Mouse (Mus musculus): ENCODE data around the gene Pnpla2. TPM values are rescaled to one million over a fixed set of nuclear protein-coding genes. Genes with fewer than 3 reads are reported as not detected.

Gene Pnpla2
- polyA plus RNA-seq, 1 experiment from 2014 or later = 26.3 TPM

- H3K4me1 ChIP-seq (ENCODE audit: insufficient read depth) = peaks cover 11% of the 10 kb centered on the region
- no peak overlapping the region for H3K4me2 ChIP-seq
- 75% methylated on average over 5 of the region's 5 CpGs for WGBS
- H3K27ac ChIP-seq (ENCODE audit: low read depth) = no peak overlapping the region
- ATAC-seq (ENCODE audit: insufficient read depth) = no peak
- TF ChIP-seq CTCF (IDR thresholded peaks at IDR 0.05; ENCODE audit: low read depth) = no peak
- peaks cover 10% of the 10 kb centered on the region; the same call in 1 of the 2 replicates for H3K27me3 ChIP-seq (ENCODE audit: insufficient read depth, low read length)
- DNase-seq = no peak
- H3K4me3 ChIP-seq (ENCODE audit: low read depth, low read length) = no peak overlapping the region
- H3K9me3 ChIP-seq (ENCODE audit: low read depth, low read length) = no peaks in the 10 kb centered on the region
- peaks cover 17% of the 10 kb centered on the region for H3K36me3 ChIP-seq (ENCODE audit: insufficient read depth)
- no peak overlapping the region for H3K9ac ChIP-seq
Observed at GRCm38 (mm10) chr7:141484186-141485120, 29.5 kb downstream of the Pnpla2 start.

- Histone ChIP-seq H3K9me3 (ENCODE audit: low read depth, low read length) (no peaks in the 10 kb centered on the region), H3K4me1 (ENCODE audit: insufficient read depth) (peaks cover 11% of the 10 kb centered on the region), H3K4me3 (ENCODE audit: low read depth, low read length) (no peak overlapping the region), H3K36me3 (ENCODE audit: insufficient read depth) (peaks cover 20% of the 10 kb centered on the region), H3K27me3 (ENCODE audit: insufficient read depth, low read length) (peaks cover 10% of the 10 kb centered on the region; the same call in 1 of the 2 replicates), H3K9ac (no peak overlapping the region), H3K4me2 (no peak overlapping the region), H3K27ac (ENCODE audit: low read depth) (no peak overlapping the region)
- 51% methylated on average over 2 of the region's 2 CpGs for WGBS
- no peak for ATAC-seq (ENCODE audit: insufficient read depth)
- no peak for TF ChIP-seq CTCF (IDR thresholded peaks at IDR 0.05; ENCODE audit: low read depth)
- no peak for DNase-seq
Observed at GRCm38 (mm10) chr7:141485186-141485585, 30.2 kb downstream of the Pnpla2 start.

DNA sequence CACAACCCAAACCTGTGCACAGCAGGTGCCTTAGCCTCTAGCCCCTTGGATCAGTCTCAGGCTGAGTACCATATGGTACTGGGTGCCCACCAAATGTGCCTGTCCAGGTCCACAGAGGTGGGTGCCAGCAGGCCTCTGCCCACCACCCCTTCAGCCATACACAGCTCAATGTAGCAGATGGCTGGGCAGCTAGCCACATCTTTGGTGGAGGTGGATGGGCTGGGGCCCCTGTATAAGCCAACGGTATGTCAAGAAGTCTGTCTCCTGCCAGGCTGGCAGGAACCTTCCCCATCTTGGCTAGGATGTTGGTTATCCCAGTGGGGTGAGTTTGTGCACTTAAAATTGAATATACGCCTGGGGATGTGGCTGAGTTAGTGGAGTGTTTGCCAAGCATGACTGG, 30.6 kb downstream of the Pnpla2 start:
- DNase-seq = no peak
- Histone ChIP-seq H3K27ac (ENCODE audit: low read depth) (no peak overlapping the region), H3K9me3 (ENCODE audit: low read depth, low read length) (no peaks in the 10 kb centered on the region), H3K4me3 (ENCODE audit: low read depth, low read length) (no peak overlapping the region), H3K9ac (no peak overlapping the region), H3K27me3 (ENCODE audit: insufficient read depth, low read length) (peaks cover 10% of the 10 kb centered on the region; the same call in 1 of the 2 replicates), H3K4me2 (no peak overlapping the region), H3K36me3 (ENCODE audit: insufficient read depth) (peaks cover 22% of the 10 kb centered on the region), H3K4me1 (ENCODE audit: insufficient read depth) (peaks cover 11% of the 10 kb centered on the region)
- ATAC-seq (ENCODE audit: insufficient read depth) = no peak
- TF ChIP-seq CTCF (IDR thresholded peaks at IDR 0.05; ENCODE audit: low read depth) = no peak
- 80% methylated on average over 2 of the region's 2 CpGs for WGBS

GRCm38 (mm10) chr7:141486239-141486638, 31.2 kb downstream of the Pnpla2 start:
- no peak overlapping the region for H3K4me3 ChIP-seq (ENCODE audit: low read depth, low read length)
- no peak overlapping the region for H3K4me2 ChIP-seq
- peaks cover 7% of the 10 kb centered on the region; the same call in 1 of the 2 replicates for H3K4me1 ChIP-seq (ENCODE audit: insufficient read depth)
- H3K9me3 ChIP-seq (ENCODE audit: low read depth, low read length) = no peaks in the 10 kb centered on the region
- ATAC-seq (ENCODE audit: insufficient read depth) = no peak
- H3K9ac ChIP-seq = no peak overlapping the region
- H3K36me3 ChIP-seq (ENCODE audit: insufficient read depth) = peaks cover 28% of the 10 kb centered on the region
- no peak for DNase-seq
- H3K27me3 ChIP-seq (ENCODE audit: insufficient read depth, low read length) = peaks cover 10% of the 10 kb centered on the region; the same call in 1 of the 2 replicates
- 91% methylated on average over 1 of the region's 1 CpGs for WGBS
- H3K27ac ChIP-seq (ENCODE audit: low read depth) = no peak overlapping the region
- TF ChIP-seq CTCF (IDR thresholded peaks at IDR 0.05; ENCODE audit: low read depth) = no peak

DNA sequence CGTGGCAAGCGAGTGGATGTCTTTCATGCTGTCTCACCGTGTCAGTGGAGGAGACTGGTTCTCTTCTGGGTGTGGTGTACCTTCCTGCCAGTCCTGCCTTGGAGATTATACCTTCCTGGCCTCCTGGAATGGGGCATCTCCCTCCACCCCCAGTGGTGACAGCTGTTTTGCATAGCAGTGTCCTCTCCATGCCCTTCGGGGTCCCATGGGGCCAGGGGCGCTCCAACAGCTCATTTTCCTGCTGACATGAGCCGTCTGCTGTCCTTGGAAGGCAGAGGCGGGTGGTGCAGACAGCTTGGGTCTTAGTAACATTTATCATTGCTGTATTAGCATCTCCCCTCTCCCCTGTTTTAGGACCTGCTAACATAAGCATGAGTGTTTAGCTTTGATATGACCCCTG, 32.1 kb downstream of the Pnpla2 start:
- H3K27ac ChIP-seq (ENCODE audit: low read depth) = no peak overlapping the region
- no peak overlapping the region for H3K4me2 ChIP-seq
- WGBS = 66% methylated on average over 7 of the region's 7 CpGs
- peaks cover 37% of the 10 kb centered on the region for H3K36me3 ChIP-seq (ENCODE audit: insufficient read depth)
- no peaks in the 10 kb centered on the region for H3K9me3 ChIP-seq (ENCODE audit: low read depth, low read length)
- no peaks in the 10 kb centered on the region; the same call in 1 of the 2 replicates for H3K4me1 ChIP-seq (ENCODE audit: insufficient read depth)
- no peak overlapping the region for H3K4me3 ChIP-seq (ENCODE audit: low read depth, low read length)
- no peak for ATAC-seq (ENCODE audit: insufficient read depth)
- no peak for TF ChIP-seq CTCF (IDR thresholded peaks at IDR 0.05; ENCODE audit: low read depth)
- DNase-seq = no peak
- H3K9ac ChIP-seq = no peak overlapping the region
- peaks cover 7% of the 10 kb centered on the region; the same call in 1 of the 2 replicates for H3K27me3 ChIP-seq (ENCODE audit: insufficient read depth, low read length)

DNA sequence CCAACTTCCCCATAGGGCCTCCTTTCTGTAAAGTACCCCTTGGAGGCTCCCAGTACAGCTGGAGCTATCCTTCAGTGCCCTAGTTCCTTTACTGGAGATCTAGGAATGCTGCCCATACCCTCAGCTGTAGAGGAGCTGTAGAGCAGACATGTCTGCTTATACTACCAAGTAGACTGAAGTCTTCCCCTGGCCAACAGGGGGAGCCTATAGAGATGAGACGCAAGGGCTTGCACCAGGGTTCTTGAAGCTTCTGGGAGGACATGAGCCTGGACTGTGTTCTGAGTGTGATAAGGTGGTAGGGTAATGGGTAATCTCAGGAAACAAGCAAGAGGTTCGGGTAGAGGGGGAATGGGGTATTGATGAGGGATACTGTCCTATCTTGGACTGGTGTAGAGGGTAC, 36.2 kb downstream of the Pnpla2 start:
- peak; percentile 24 for DNase-seq
- no peaks in the 10 kb centered on the region for H3K4me1 ChIP-seq (ENCODE audit: insufficient read depth)
- H3K36me3 ChIP-seq (ENCODE audit: insufficient read depth) = peaks cover 58% of the 10 kb centered on the region
- ATAC-seq (ENCODE audit: insufficient read depth) = no peak
- peak; percentile 39 for TF ChIP-seq CTCF (IDR thresholded peaks at IDR 0.05; ENCODE audit: low read depth)
- H3K4me3 ChIP-seq (ENCODE audit: low read depth, low read length) = no peak overlapping the region
- no peak overlapping the region for H3K9ac ChIP-seq
- WGBS = 71% methylated on average over 2 of the region's 2 CpGs
- H3K27ac ChIP-seq (ENCODE audit: low read depth) = no peak overlapping the region
- H3K9me3 ChIP-seq (ENCODE audit: low read depth, low read length) = no peaks in the 10 kb centered on the region
- no peak overlapping the region for H3K4me2 ChIP-seq
- no peaks in the 10 kb centered on the region for H3K27me3 ChIP-seq (ENCODE audit: insufficient read depth, low read length)

DNA sequence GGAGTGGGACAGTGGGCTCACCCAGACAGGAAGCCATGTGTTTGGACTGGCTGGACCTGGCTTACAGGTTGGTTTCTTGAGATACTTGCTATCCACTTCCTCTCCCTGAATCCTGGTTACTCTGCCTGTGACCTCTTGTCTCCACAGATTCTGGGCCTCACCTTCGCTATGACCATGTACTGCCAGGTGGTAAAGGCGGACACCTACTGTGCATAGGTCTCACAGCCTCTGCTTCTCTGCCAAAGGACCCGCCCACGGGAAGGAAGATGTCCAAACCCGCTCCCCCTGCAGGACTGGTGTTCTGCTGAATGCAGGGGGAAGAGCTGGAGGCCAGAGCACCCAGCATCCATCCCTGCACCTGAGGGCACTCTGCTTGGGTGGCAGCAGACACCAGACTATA, 37.7 kb downstream of the Pnpla2 start:
- Histone ChIP-seq H3K4me2 (no peak overlapping the region), H3K27me3 (ENCODE audit: insufficient read depth, low read length) (no peaks in the 10 kb centered on the region), H3K9me3 (ENCODE audit: low read depth, low read length) (no peaks in the 10 kb centered on the region), H3K36me3 (ENCODE audit: insufficient read depth) (peaks cover 53% of the 10 kb centered on the region), H3K4me1 (ENCODE audit: insufficient read depth) (no peaks in the 10 kb centered on the region), H3K9ac (no peak overlapping the region), H3K4me3 (ENCODE audit: low read depth, low read length) (no peak overlapping the region), H3K27ac (ENCODE audit: low read depth) (no peak overlapping the region)
- no peak for TF ChIP-seq CTCF (IDR thresholded peaks at IDR 0.05; ENCODE audit: low read depth)
- WGBS = 87% methylated on average over 5 of the region's 5 CpGs
- no peak for ATAC-seq (ENCODE audit: insufficient read depth)
- no peak for DNase-seq

Data from lung, embryonic 14.5 days (tissue).